Mouse (Mus musculus) c-Kit-negative CD71-positive TER-119-positive erythroid progenitor cells, embryonic 14.5 days (primary cell): ENCODE data around the gene Bco2.

Experiments
- DNase-seq: peaks from one replicate; pipeline ENCODE4 v3.0.0-alpha.2; 2013; ENCODE audit warnings: low read depth, low spot score

Bco2 gene

GRCm38 (mm10) chr9:50561145-50561917 lies 6.3 kb upstream of the Bco2 start, which contains the start of gene Tex12:
Gene Tex12, minus strand, starts transcription at chr9:50561325.
- no peak for DNase-seq

GRCm38 (mm10) chr9:50554241-50555093 lies 514 bp downstream of the Bco2 start, which contains the start of gene Il18:
Gene Il18, plus strand, starts transcription at chr9:50554827.
- DNase-seq = no peak

- no peak for DNase-seq
Observed at GRCm38 (mm10) chr9:50553547-50553946, 1.4 kb downstream of the Bco2 start.

GRCm38 (mm10) chr9:50552206-50552605 lies 2.8 kb downstream of the Bco2 start:
- no peak for DNase-seq

GRCm38 (mm10) chr9:50548936-50549335 lies 6.0 kb downstream of the Bco2 start:
- DNase-seq = no peak

- no peak for DNase-seq
Observed at GRCm38 (mm10) chr9:50547859-50548478, 7.0 kb downstream of the Bco2 start.

- no peak for DNase-seq
Observed at GRCm38 (mm10) chr9:50542401-50542800, 12.6 kb downstream of the Bco2 start.

GRCm38 (mm10) chr9:50540170-50540569 lies 14.8 kb downstream of the Bco2 start:
- DNase-seq = no peak

- no peak for DNase-seq
Observed at GRCm38 (mm10) chr9:50537295-50537694, 17.7 kb downstream of the Bco2 start.

GRCm38 (mm10) chr9:50536603-50537135 lies 18.3 kb downstream of the Bco2 start:
- DNase-seq = no peak

- DNase-seq = no peak
Observed at GRCm38 (mm10) chr9:50535930-50536329, 19.1 kb downstream of the Bco2 start.

GRCm38 (mm10) chr9:50533791-50534190 lies 21.2 kb downstream of the Bco2 start:
- DNase-seq = no peak

GRCm38 (mm10) chr9:50533328-50533727 lies 21.7 kb downstream of the Bco2 start:
- DNase-seq = no peak

GRCm38 (mm10) chr9:50530890-50531289 lies 24.1 kb downstream of the Bco2 start:
- DNase-seq = no peak

- peak; percentile 94 for DNase-seq
Observed at GRCm38 (mm10) chr9:50528293-50528892, 26.6 kb downstream of the Bco2 start, which contains the start of gene Pts. Gene Pts, minus strand, starts transcription at chr9:50528724.

- no peak for DNase-seq
Observed at GRCm38 (mm10) chr9:50527860-50528259, 27.1 kb downstream of the Bco2 start.

- DNase-seq = no peak
Observed at GRCm38 (mm10) chr9:50525585-50525984, 29.4 kb downstream of the Bco2 start.

GRCm38 (mm10) chr9:50524936-50525335 lies 30.0 kb downstream of the Bco2 start:
- no peak for DNase-seq

- DNase-seq = no peak
Observed at GRCm38 (mm10) chr9:50522574-50522973, 32.4 kb downstream of the Bco2 start.

GRCm38 (mm10) chr9:50521562-50521961 lies 33.4 kb downstream of the Bco2 start:
- DNase-seq = no peak

GRCm38 (mm10) chr9:50520748-50521147 lies 34.2 kb downstream of the Bco2 start:
- DNase-seq = no peak
